Mouse (Mus musculus) intestine, embryonic 16.5 days (tissue): ENCODE data around the gene Rnf135. TPM values are rescaled to one million over a fixed set of nuclear protein-coding genes. Genes with fewer than 3 reads are reported as not detected.
"Not testable (repeated sequence)": the region's sequence is repeated elsewhere in the genome, so short reads cannot be mapped to it uniquely, and the experiment has no call there.

Source experiments
- ATAC-seq: fragments of 200-750 bp; cut with Nextera tagmentation; 2 replicates; pipeline ENCODE4 v1.8.0; 2017; ENCODE audit warnings: moderate TSS enrichment, moderate library complexity
- H3K27ac ChIP-seq: fragments of 300-500 bp; sonication (generic); 2 replicates; pipeline ENCODE4 v1.5.1; 2014; ENCODE audit warnings: mild to moderate bottlenecking, low read length
- H3K27me3 ChIP-seq: fragments of 300-500 bp; sonication (generic); replicated peaks from 2 replicates; pipeline ENCODE4 v1.6.1; 2014; ENCODE audit warnings: low read length, control low read depth, mixed read lengths; ENCODE audit not compliant: control insufficient read depth, insufficient read depth
- H3K36me3 ChIP-seq: fragments of 300-500 bp; sonication (generic); 2 replicates; pipeline ENCODE4 v1.6.1; 2014; ENCODE audit warnings: low read length, control low read depth; ENCODE audit not compliant: control insufficient read depth, insufficient read depth
- H3K4me1 ChIP-seq: fragments of 300-500 bp; sonication (generic); 2 replicates; pipeline ENCODE4 v1.6.1; 2014; ENCODE audit warnings: low read length, control low read depth, mixed read lengths; ENCODE audit not compliant: control insufficient read depth, insufficient read depth
- H3K4me2 ChIP-seq: fragments of 300-500 bp; sonication (generic); 2 replicates; pipeline ENCODE4 v1.6.1; 2014; ENCODE audit warnings: low read depth, low read length, control low read depth
- H3K4me3 ChIP-seq: fragments of 300-500 bp; sonication (generic); 2 replicates; pipeline ENCODE4 v1.5.1; 2014; ENCODE audit warnings: mild to moderate bottlenecking, low read length
- H3K9ac ChIP-seq: fragments of 300-500 bp; sonication (generic); 2 replicates; pipeline ENCODE4 v1.6.1; 2014; ENCODE audit warnings: low read depth, low read length
- H3K9me3 ChIP-seq: fragments of 300-500 bp; sonication (generic); 2 replicates; pipeline ENCODE4 v1.6.1; 2016; ENCODE audit warnings: low read length, control low read depth; ENCODE audit not compliant: control insufficient read depth
- WGBS: fragments of 180-500 bp; shearing (Covaris S2); extraction: QIAGEN DNeasy Blood & Tissue Kit; methylation state at CpG from one replicate; pipeline ENCODE4 v1.1.7; 2014; 5-methylcytosine and 5-hydroxymethylcytosine counted together
- polyA plus RNA-seq: library from polyadenylated mRNA; unstranded; fragments of >200 nt; fragmentation: Nextera tagmentation; extraction: Ambion mirVana; gene quantifications from 2 replicates; pipeline ENCODE4 v1.2.1, GENCODE M21; 2015

Rnf135 gene
- polyA plus RNA-seq, 1 experiment from 2014 or later = 11.8 TPM

- no peak overlapping the region for H3K4me2 ChIP-seq
- no peak overlapping the region for H3K27ac ChIP-seq
- H3K36me3 ChIP-seq = no peaks in the 10 kb centered on the region
- ATAC-seq = peak; percentile 26; the same call in 1 of the 2 replicates
- peaks cover 6% of the 10 kb centered on the region for H3K4me1 ChIP-seq
- 27% methylated on average over 1 of the region's 1 CpGs for WGBS
- no peaks in the 10 kb centered on the region for H3K9me3 ChIP-seq
- no peaks in the 10 kb centered on the region for H3K27me3 ChIP-seq
- no peak overlapping the region for H3K9ac ChIP-seq
- no peak overlapping the region for H3K4me3 ChIP-seq
Observed at GRCm38 (mm10) chr11:80148313-80148712, 35.3 kb upstream of the Rnf135 start.

GRCm38 (mm10) chr11:80148974-80149373 lies 34.7 kb upstream of the Rnf135 start:
- H3K9ac ChIP-seq = not testable (repeated sequence)

GRCm38 (mm10) chr11:80149412-80150023 lies 34.1 kb upstream of the Rnf135 start:
- 80% methylated on average over 8 of the region's 8 CpGs for WGBS

More at GRCm38 (mm10) chr11:80148974-80149373, 34.7 kb upstream of the Rnf135 start:
- H3K27me3 ChIP-seq, H3K9me3 ChIP-seq, H3K4me2 ChIP-seq, ATAC-seq, H3K36me3 ChIP-seq, H3K4me3 ChIP-seq, H3K27ac ChIP-seq, H3K4me1 ChIP-seq: not testable (repeated sequence)
- 63% methylated on average over 1 of the region's 4 CpGs for WGBS

GRCm38 (mm10) chr11:80150566-80150965 lies 33.1 kb upstream of the Rnf135 start:
- Histone ChIP-seq H3K36me3 (no peaks in the 10 kb centered on the region), H3K4me2 (no peak overlapping the region), H3K4me3 (no peak overlapping the region), H3K27ac (no peak overlapping the region), H3K4me1 (peaks cover 9% of the 10 kb centered on the region), H3K27me3 (peaks cover 13% of the 10 kb centered on the region), H3K9me3 (no peaks in the 10 kb centered on the region), H3K9ac (no peak overlapping the region)
- no peak for ATAC-seq
- 65% methylated on average over 5 of the region's 5 CpGs for WGBS

More at GRCm38 (mm10) chr11:80149412-80150023, 34.1 kb upstream of the Rnf135 start:
- ATAC-seq = no peak
- no peaks in the 10 kb centered on the region for H3K36me3 ChIP-seq
- peaks cover 5% of the 10 kb centered on the region for H3K27me3 ChIP-seq
- H3K4me3 ChIP-seq = no peak overlapping the region
- peaks cover 12% of the 10 kb centered on the region for H3K4me1 ChIP-seq
- H3K27ac ChIP-seq = no peak overlapping the region
- H3K9me3 ChIP-seq = no peaks in the 10 kb centered on the region
- H3K9ac ChIP-seq = no peak overlapping the region
- no peak overlapping the region for H3K4me2 ChIP-seq

- ATAC-seq = no peak
- H3K36me3 ChIP-seq = no peaks in the 10 kb centered on the region
- H3K9me3 ChIP-seq = no peaks in the 10 kb centered on the region
- no peak overlapping the region for H3K9ac ChIP-seq
- peaks cover 15% of the 10 kb centered on the region for H3K27me3 ChIP-seq
- no peak overlapping the region for H3K4me2 ChIP-seq
- H3K4me3 ChIP-seq = no peak overlapping the region
- no peak overlapping the region for H3K27ac ChIP-seq
- peaks cover 7% of the 10 kb centered on the region for H3K4me1 ChIP-seq
- 71% methylated on average over 2 of the region's 2 CpGs for WGBS
Observed at GRCm38 (mm10) chr11:80151541-80151940, 32.1 kb upstream of the Rnf135 start.

GRCm38 (mm10) chr11:80152376-80152775 lies 31.3 kb upstream of the Rnf135 start:
- no peak overlapping the region for H3K4me3 ChIP-seq
- no peak overlapping the region for H3K4me2 ChIP-seq
- H3K9me3 ChIP-seq = no peaks in the 10 kb centered on the region
- H3K4me1 ChIP-seq = peaks cover 7% of the 10 kb centered on the region
- no peak for ATAC-seq
- no peaks in the 10 kb centered on the region for H3K36me3 ChIP-seq
- no peak overlapping the region for H3K9ac ChIP-seq
- H3K27me3 ChIP-seq = peaks cover 15% of the 10 kb centered on the region
- no peak overlapping the region for H3K27ac ChIP-seq
- 58% methylated on average over 8 of the region's 8 CpGs for WGBS

GRCm38 (mm10) chr11:80153857-80154495 lies 29.7 kb upstream of the Rnf135 start, which contains the start of gene Adap2:
Gene Adap2, plus strand, starts transcription at chr11:80154105.
- WGBS = 2% methylated on average over 41 of the region's 47 CpGs

GRCm38 (mm10) chr11:80154501-80154900 lies 29.1 kb upstream of the Rnf135 start:
- WGBS = 30% methylated on average over 25 of the region's 25 CpGs
- ATAC-seq = no peak
- H3K4me1 ChIP-seq = peaks cover 7% of the 10 kb centered on the region
- H3K36me3 ChIP-seq = no peaks in the 10 kb centered on the region
- no peaks in the 10 kb centered on the region for H3K9me3 ChIP-seq
- peaks cover 15% of the 10 kb centered on the region for H3K27me3 ChIP-seq
- no peak overlapping the region for H3K27ac ChIP-seq
- H3K9ac ChIP-seq = peak overlapping the region; percentile 77
- H3K4me2 ChIP-seq = peak overlapping the region; percentile 88
- peak overlapping the region; percentile 69 for H3K4me3 ChIP-seq

More at GRCm38 (mm10) chr11:80153857-80154495, 29.7 kb upstream of the Rnf135 start, which contains the start of gene Adap2:
- Histone ChIP-seq H3K4me3 (peak within 1 kb of the TSS; percentile 69), H3K4me1 (peaks cover 7% of the 10 kb centered on the region), H3K36me3 (no peaks in the 10 kb centered on the region), H3K4me2 (peak within 1 kb of the TSS; percentile 88), H3K27ac (no peak within 1 kb of the TSS), H3K27me3 (peaks cover 15% of the 10 kb centered on the region), H3K9ac (peak within 1 kb of the TSS; percentile 77), H3K9me3 (no peaks in the 10 kb centered on the region)
- ATAC-seq = peak; percentile 96

GRCm38 (mm10) chr11:80155541-80155940 lies 28.1 kb upstream of the Rnf135 start:
- H3K27me3 ChIP-seq = peaks cover 15% of the 10 kb centered on the region
- no peak for ATAC-seq
- 84% methylated on average over 8 of the region's 8 CpGs for WGBS

More at GRCm38 (mm10) chr11:80155541-80155940, 28.1 kb upstream of the Rnf135 start:
- Histone ChIP-seq H3K27ac (no peak overlapping the region), H3K36me3 (no peaks in the 10 kb centered on the region), H3K9ac (no peak overlapping the region), H3K4me1 (peaks cover 7% of the 10 kb centered on the region), H3K4me3 (no peak overlapping the region), H3K4me2 (no peak overlapping the region), H3K9me3 (no peaks in the 10 kb centered on the region)
